Mouse (Mus musculus): ENCODE data around the gene Ptrh2.
"Not testable (repeated sequence)": the region's sequence is repeated elsewhere in the genome, so short reads cannot be mapped to it uniquely, and the experiment has no call there.

The Ptrh2 gene

GRCm38 (mm10) chr11:86731443-86731842 is 47.7 kb downstream of the Ptrh2 start:
- peak; percentile 50 for DNase-seq (ENCODE audit: low read depth, low spot score)

DNA sequence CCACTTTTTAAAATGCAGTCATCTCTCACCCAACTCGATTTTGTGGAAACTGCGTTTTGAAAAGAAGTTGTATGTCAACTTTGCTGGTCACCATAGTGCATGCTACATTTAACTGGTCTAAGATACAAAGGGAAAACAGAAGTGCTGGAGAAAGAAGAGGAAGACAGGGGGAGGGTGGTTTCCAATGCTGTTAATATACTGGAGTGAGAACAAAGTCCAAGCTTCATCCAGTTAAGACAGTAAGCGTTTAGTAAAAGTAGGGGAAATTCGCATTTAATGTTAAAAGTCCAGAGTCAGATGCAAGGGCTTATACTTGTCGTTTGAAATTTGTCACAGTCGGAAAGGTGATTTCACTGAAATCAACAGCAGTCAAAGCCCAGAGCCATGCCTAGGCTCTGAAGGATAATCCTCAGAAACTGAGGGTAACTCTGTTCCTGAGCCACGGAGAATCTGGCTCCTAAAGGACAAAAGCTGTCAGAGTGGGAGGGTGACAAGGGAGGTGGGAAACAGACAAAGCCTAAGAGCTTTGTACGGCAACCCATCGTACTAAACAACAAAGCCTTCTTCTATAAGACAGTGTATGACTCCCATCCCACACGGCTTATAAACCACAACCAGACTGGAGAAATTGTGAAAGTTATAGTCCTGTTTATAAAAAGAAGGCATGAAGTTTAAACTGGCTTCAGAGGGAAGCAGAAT is 50.6 kb downstream of the Ptrh2 start:
- no peak for DNase-seq (ENCODE audit: low read depth, low spot score)

DNA sequence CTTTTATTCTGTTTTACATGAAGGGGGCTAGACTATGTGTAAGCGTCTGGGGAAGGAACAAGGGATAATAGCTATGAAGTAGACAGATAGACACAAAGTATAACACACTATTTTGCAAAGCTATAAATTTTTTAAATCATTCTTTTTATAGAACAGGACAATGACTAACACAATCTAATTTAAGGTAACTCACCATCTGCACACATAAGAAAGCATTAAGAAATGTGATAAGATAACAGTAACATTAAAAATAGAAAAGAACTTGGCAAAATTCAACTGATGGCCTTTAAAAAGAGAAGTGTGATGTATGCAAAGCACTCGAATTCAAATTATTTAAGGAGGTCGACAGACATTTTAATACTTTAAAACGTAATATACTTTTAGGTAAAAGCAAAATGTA is 51.2 kb downstream of the Ptrh2 start:
- no peak for DNase-seq (ENCODE audit: low read depth, low spot score)

DNA sequence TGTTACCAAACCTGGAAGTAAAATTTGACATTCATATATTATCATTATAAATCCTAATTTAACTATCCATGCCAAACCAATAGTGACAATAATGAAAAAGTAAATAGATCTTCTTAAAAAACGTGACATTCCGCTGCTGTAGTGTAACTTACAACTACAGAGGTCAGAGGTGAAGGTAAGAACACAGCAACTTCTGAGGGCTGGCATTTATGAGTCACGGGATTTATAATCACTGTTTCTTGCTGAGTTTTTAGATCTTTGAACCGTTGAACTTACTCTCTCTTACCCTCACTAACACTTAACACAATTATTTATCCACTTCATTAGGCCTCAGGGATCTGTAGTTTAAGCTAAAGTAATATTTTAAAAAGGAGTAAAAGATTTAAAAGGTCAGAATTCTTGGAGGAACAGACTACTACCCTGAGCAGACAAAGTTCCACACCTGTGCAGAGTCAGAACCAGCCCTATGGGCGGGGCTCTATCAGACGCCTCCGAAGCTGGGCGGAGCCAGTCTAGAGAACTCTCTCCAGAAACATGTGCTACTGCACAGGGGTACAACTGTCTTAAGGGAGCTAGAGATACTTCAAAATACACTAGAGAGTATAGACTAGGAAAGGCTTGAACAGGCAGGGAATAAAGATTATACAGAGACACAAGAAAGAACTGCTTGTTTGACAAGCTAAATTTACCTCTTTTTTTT is 53.7 kb downstream of the Ptrh2 start:
- DNase-seq (ENCODE audit: low read depth, low spot score) = no peak

DNA sequence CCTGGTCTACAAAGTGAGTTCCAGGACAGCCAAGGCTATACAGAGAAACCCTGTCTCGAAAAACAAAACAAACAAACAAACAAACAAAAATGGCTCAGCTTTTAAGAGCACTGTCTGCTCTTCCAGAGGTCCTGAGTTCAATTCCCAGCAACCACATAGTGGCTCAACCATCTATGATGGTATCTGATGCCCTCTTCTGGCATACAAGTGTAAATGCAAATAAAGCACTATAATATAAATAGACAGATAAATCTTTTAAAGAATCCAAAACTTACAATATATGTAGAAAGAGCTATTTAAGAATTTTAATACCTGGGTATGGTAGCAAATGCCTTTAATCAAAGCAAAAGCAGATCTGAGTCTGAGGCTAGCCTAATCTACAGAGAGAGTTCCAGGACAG is 54.5 kb downstream of the Ptrh2 start:
- DNase-seq (ENCODE audit: low read depth, low spot score) = not testable (repeated sequence)

DNA sequence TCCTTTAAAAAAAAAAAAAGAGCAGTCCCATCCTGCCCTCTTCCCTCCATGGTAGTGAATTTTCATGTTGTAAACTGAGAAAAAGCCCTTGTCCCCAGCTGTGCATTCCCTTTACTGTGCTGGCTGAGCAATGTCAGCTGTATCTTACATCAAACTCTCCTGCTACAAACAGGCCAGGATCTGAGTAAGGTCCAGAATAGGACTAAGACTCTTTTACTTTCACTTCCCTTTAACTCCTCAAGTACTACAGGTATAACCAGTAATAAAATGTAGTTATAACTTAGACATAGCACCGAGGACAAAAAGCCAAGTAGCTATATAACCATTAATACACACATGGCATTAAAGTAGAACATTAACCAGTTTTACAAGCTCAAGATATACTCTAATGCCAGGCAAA is 55.2 kb downstream of the Ptrh2 start:
- DNase-seq (ENCODE audit: low read depth, low spot score) = no peak

DNA sequence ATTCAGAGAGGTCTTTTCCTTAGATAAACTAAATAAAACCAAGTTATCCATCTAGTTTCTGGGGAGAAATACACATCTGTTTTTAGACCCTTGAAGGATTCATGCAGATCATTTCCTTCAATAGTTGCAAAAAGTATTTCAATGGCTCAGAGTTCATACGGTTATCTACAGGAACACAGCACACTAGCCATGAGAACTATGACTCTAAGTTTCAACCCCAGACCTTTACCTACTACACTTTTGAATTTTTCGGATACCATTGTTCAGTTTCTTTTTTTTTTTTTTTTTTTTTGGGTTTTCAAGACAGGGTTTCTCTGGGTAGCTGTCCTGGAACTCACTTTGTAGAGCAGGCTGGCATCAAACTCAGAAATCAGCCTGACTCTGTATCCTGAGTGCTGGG is 55.7 kb downstream of the Ptrh2 start:
- no peak for DNase-seq (ENCODE audit: low read depth, low spot score)

DNA sequence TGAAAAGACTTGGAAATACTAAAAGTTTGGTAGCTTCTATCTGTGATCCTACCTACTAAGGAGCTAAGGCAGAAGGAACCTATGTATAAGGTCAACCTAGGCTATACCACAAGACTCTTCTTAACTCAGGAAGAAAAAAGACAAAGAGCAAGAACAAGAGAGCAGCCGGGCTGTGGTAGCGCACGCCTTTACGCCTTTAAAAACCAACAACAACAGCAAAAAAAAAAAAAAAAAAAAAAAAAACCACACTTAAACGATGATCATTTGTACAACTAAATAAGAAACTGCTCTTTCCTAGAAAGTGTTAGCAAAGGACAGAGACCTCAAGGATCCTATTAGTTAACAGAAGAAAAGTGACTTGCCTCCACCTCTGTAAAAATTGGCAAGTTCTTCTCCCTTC is 57.7 kb downstream of the Ptrh2 start:
- no peak for DNase-seq (ENCODE audit: low read depth, low spot score)

Data from 3T3-L1 (cell line).